Mouse (Mus musculus) lung, postnatal 0 days (tissue): ENCODE results near the gene Mfsd6. TPM values are rescaled to one million over a fixed set of nuclear protein-coding genes. Genes with fewer than 3 reads are reported as not detected.

Experiments
- ATAC-seq: fragments of 200-750 bp; cut with Nextera tagmentation; 2 replicates; pipeline ENCODE4 v1.8.0; 2017; ENCODE audit warnings: moderate library complexity
- DNase-seq: peaks from one replicate; pipeline ENCODE4 v3.0.0-alpha.2; 2016; ENCODE audit warnings: low spot score
- H3K27ac ChIP-seq: fragments of 300-500 bp; sonication (generic); 2 replicates; pipeline ENCODE4 v1.5.1; 2014; ENCODE audit warnings: antibody characterized with exemption, mild to moderate bottlenecking, low read length, mixed read lengths
- H3K27me3 ChIP-seq: fragments of 300-500 bp; sonication (generic); replicated peaks from 2 replicates; pipeline ENCODE4 v1.6.1; 2014; ENCODE audit warnings: low read length, mixed read lengths; ENCODE audit not compliant: insufficient read depth
- H3K36me3 ChIP-seq: fragments of 300-500 bp; sonication (generic); 2 replicates; pipeline ENCODE4 v1.6.1; 2014; ENCODE audit warnings: low read length, mixed read lengths; ENCODE audit not compliant: insufficient read depth
- H3K4me1 ChIP-seq: fragments of 300-500 bp; sonication (generic); 2 replicates; pipeline ENCODE4 v1.6.1; 2014; ENCODE audit warnings: antibody characterized with exemption, low read depth, low read length, mixed read lengths; ENCODE audit not compliant: insufficient read depth
- H3K4me2 ChIP-seq: fragments of 300-500 bp; sonication (generic); replicated peaks from 2 replicates; pipeline ENCODE4 v1.6.1; 2014; ENCODE audit warnings: low read depth, mild to moderate bottlenecking, low read length, moderate library complexity, mixed read lengths
- H3K4me3 ChIP-seq: fragments of 300-500 bp; sonication (generic); 2 replicates; pipeline ENCODE4 v1.5.1; 2014; ENCODE audit warnings: low read depth, low read length
- H3K9ac ChIP-seq: fragments of 300-500 bp; sonication (generic); replicated peaks from 2 replicates; pipeline ENCODE4 v1.6.1; 2014; ENCODE audit warnings: low read depth, mild to moderate bottlenecking
- H3K9me3 ChIP-seq: fragments of 300-500 bp; sonication (generic); 2 replicates; pipeline ENCODE4 v1.6.1; 2016; ENCODE audit warnings: low read length, mixed read lengths
- CTCF ChIP-seq: IDR thresholded peaks from 2 replicates; pipeline ENCODE4 v1.5.1; 2016; ENCODE audit warnings: antibody characterized with exemption, mild to moderate bottlenecking
- EP300 ChIP-seq: IDR thresholded peaks from 2 replicates; pipeline ENCODE4 v1.6.1; 2016; ENCODE audit warnings: antibody characterized with exemption, mild to moderate bottlenecking, control low read depth
- WGBS: fragments of 180-500 bp; shearing (Covaris S2); extraction: QIAGEN DNeasy Blood & Tissue Kit; methylation state at CpG from one replicate; pipeline ENCODE4 v1.1.7; 2014; 5-methylcytosine and 5-hydroxymethylcytosine counted together
- polyA plus RNA-seq: library from polyadenylated mRNA; unstranded; fragments of >200 nt; fragmentation: Nextera tagmentation; extraction: Ambion mirVana; gene quantifications from 2 replicates; pipeline ENCODE4 v1.2.1, GENCODE M21; 2015

The Mfsd6 gene
- polyA plus RNA-seq: 4.2 TPM in 2 replicates

GRCm38 (mm10) chr1:52727056-52727900 is at the start of gene Mfsd6:
Mfsd6 (minus strand) TSS chr1:52727462.
- ATAC-seq (peak; percentile 79), DNase-seq (peak; percentile 74)
- no peak for TF ChIP-seq EP300
- no peak for TF ChIP-seq CTCF
- H3K27me3 ChIP-seq: no peaks in the 10 kb centered on the region
- H3K27ac ChIP-seq: peak within 1 kb of the TSS; percentile 75
- 1% methylated on average over 52 of the region's 63 CpGs for WGBS
- no peaks in the 10 kb centered on the region for H3K36me3 ChIP-seq
- peak within 1 kb of the TSS; percentile 59 for H3K9ac ChIP-seq
- H3K4me2 ChIP-seq: peak within 1 kb of the TSS; percentile 96
- H3K4me3 ChIP-seq: peak within 1 kb of the TSS; percentile 74
- no peaks in the 10 kb centered on the region for H3K4me1 ChIP-seq
- H3K9me3 ChIP-seq: no peaks in the 10 kb centered on the region

GRCm38 (mm10) chr1:52765176-52766111 is 38.2 kb upstream of the Mfsd6 start:
- no peak overlapping the region for H3K27ac ChIP-seq
- H3K9ac ChIP-seq: no peak overlapping the region
- no peaks in the 10 kb centered on the region for H3K36me3 ChIP-seq
- 41% methylated on average over 7 of the region's 7 CpGs for WGBS
- peak; percentile 46 for DNase-seq
- no peaks in the 10 kb centered on the region for H3K4me1 ChIP-seq
- H3K4me3 ChIP-seq: no peak overlapping the region
- H3K9me3 ChIP-seq: no peaks in the 10 kb centered on the region
- no peak overlapping the region for H3K4me2 ChIP-seq
- no peaks in the 10 kb centered on the region for H3K27me3 ChIP-seq
- peak; percentile 46 for ATAC-seq
- TF ChIP-seq EP300 (no peak), CTCF (no peak)

- Histone ChIP-seq H3K4me1 (no peaks in the 10 kb centered on the region), H3K4me3 (no peak overlapping the region), H3K36me3 (no peaks in the 10 kb centered on the region), H3K27ac (no peak overlapping the region), H3K9ac (no peak overlapping the region), H3K9me3 (no peaks in the 10 kb centered on the region), H3K4me2 (no peak overlapping the region), H3K27me3 (no peaks in the 10 kb centered on the region)
- no peak for TF ChIP-seq CTCF
- TF ChIP-seq EP300: no peak
- ATAC-seq: peak; percentile 28; the same call in 1 of the 2 replicates
- DNase-seq: peak; percentile 24
- 58% methylated on average over 4 of the region's 4 CpGs for WGBS
Observed at GRCm38 (mm10) chr1:52763894-52764809, 36.9 kb upstream of the Mfsd6 start.

- no peak overlapping the region for H3K9ac ChIP-seq
- H3K4me1 ChIP-seq: no peaks in the 10 kb centered on the region
- ATAC-seq (no peak), DNase-seq (no peak)
- no peak overlapping the region for H3K4me3 ChIP-seq
- no peak overlapping the region for H3K4me2 ChIP-seq
- H3K36me3 ChIP-seq: no peaks in the 10 kb centered on the region
- H3K9me3 ChIP-seq: no peaks in the 10 kb centered on the region
- no peak overlapping the region for H3K27ac ChIP-seq
- no peak for TF ChIP-seq EP300
- no peak for TF ChIP-seq CTCF
- WGBS: 73% methylated on average over 1 of the region's 1 CpGs
- H3K27me3 ChIP-seq: no peaks in the 10 kb centered on the region
Observed at GRCm38 (mm10) chr1:52758174-52758573, 30.9 kb upstream of the Mfsd6 start.

GRCm38 (mm10) chr1:52754331-52754730 is 27.1 kb upstream of the Mfsd6 start:
- DNase-seq: no peak
- no peak for ATAC-seq
- H3K9ac ChIP-seq: no peak overlapping the region
- H3K4me1 ChIP-seq: no peaks in the 10 kb centered on the region
- H3K4me2 ChIP-seq: no peak overlapping the region
- TF ChIP-seq CTCF: no peak
- no peak for TF ChIP-seq EP300
- H3K36me3 ChIP-seq: no peaks in the 10 kb centered on the region
- H3K27ac ChIP-seq: no peak overlapping the region
- WGBS: 94% methylated on average over 1 of the region's 1 CpGs
- H3K4me3 ChIP-seq: no peak overlapping the region
- no peaks in the 10 kb centered on the region for H3K9me3 ChIP-seq
- no peaks in the 10 kb centered on the region for H3K27me3 ChIP-seq
